8 mouse cellular contexts compared by ENCODE assay signal in genomic region chr9:44319105-44319886, GRCm38 (mm10). TPM values are rescaled to one million over a fixed set of nuclear protein-coding genes. Genes with fewer than 3 reads are reported as not detected.
DNase-seq lines count a peak whose midpoint lies in the region; ATAC-seq and TF ChIP-seq lines count a peak whose summit lies in the region.

No protein-coding gene starts in this region.

- H3K9me3 ChIP-seq in heart, embryonic 13.5 days, result no peaks in the 10 kb centered on the region
- no peaks in the 10 kb centered on the region for H3K9me3 ChIP-seq in forebrain, embryonic 14.5 days (replicated peaks; ENCODE audit: control insufficient read depth, low read length)
- H3K9me3 ChIP-seq in limb, embryonic 12.5 days, result no peaks in the 10 kb centered on the region
- no peaks in the 10 kb centered on the region for H3K9me3 ChIP-seq in midbrain, postnatal 0 days (ENCODE audit: low read length)

- peak overlapping the region; percentile 89 for H3ac ChIP-seq in C2C12 (ENCODE audit: control insufficient read depth, insufficient read length, low read depth)

- peaks cover 2% of the 10 kb centered on the region for H3K79me3 ChIP-seq in C2C12 (ENCODE audit: low read depth)

- H3K9ac ChIP-seq in heart, embryonic 13.5 days, result peak overlapping the region; percentile 95
- H3K9ac ChIP-seq in forebrain, embryonic 14.5 days (ENCODE audit: low read length), result peak overlapping the region; percentile 93
- H3K9ac ChIP-seq in limb, embryonic 12.5 days (replicated peaks), result peak overlapping the region; percentile 80
- peak overlapping the region; percentile 89 for H3K9ac ChIP-seq in midbrain, postnatal 0 days (replicated peaks; ENCODE audit: low read length, poor library complexity, severe bottlenecking)

- H3K4me3 ChIP-seq in heart, embryonic 13.5 days, result peak overlapping the region; percentile 94
- H3K4me3 ChIP-seq in C2C12 (ENCODE audit: insufficient read depth, poor library complexity, severe bottlenecking), result peak overlapping the region; percentile 50
- peak overlapping the region; percentile 92 for H3K4me3 ChIP-seq in forebrain, embryonic 14.5 days (ENCODE audit: low read depth, low read length)
- H3K4me3 ChIP-seq in limb, embryonic 12.5 days (replicated peaks), result peak overlapping the region; percentile 89
- peak overlapping the region; percentile 92 for H3K4me3 ChIP-seq in midbrain, postnatal 0 days (ENCODE audit: low read depth, low read length)

- no peaks in the 10 kb centered on the region for H3K27me3 ChIP-seq in heart, embryonic 13.5 days (replicated peaks)
- H3K27me3 ChIP-seq in C2C12 (ENCODE audit: control insufficient read depth, insufficient read depth, insufficient read length), result no peaks in the 10 kb centered on the region
- H3K27me3 ChIP-seq in forebrain, embryonic 14.5 days (replicated peaks; ENCODE audit: control insufficient read depth, insufficient read depth, low read length), result no peaks in the 10 kb centered on the region
- H3K27me3 ChIP-seq in limb, embryonic 12.5 days, result no peaks in the 10 kb centered on the region
- no peaks in the 10 kb centered on the region for H3K27me3 ChIP-seq in midbrain, postnatal 0 days (ENCODE audit: insufficient read depth, low read length)

- 3% methylated on average over 37 of the region's 37 CpGs for WGBS in heart, embryonic 13.5 days
- 1% methylated on average over 37 of the region's 37 CpGs for WGBS in forebrain, embryonic 14.5 days
- WGBS in limb, embryonic 12.5 days, result 3% methylated on average over 37 of the region's 37 CpGs
- WGBS in midbrain, postnatal 0 days, result 1% methylated on average over 33 of the region's 37 CpGs

- no peak for DNase-seq in heart, postnatal 4 days
- DNase-seq in adrenal gland, postnatal 14 days, result peak; percentile 56
- no peak for DNase-seq in forebrain, embryonic 14.5 days (ENCODE audit: low spot score)
- DNase-seq in midbrain, postnatal 0 days (ENCODE audit: low spot score), result no peak

- H3K36me3 ChIP-seq in heart, embryonic 13.5 days, result peaks cover 30% of the 10 kb centered on the region
- no peaks in the 10 kb centered on the region for H3K36me3 ChIP-seq in C2C12 (ENCODE audit: control insufficient read depth, insufficient read depth)
- H3K36me3 ChIP-seq in forebrain, embryonic 14.5 days (ENCODE audit: control insufficient read depth, insufficient read depth, low read length), result peaks cover 27% of the 10 kb centered on the region
- peaks cover 29% of the 10 kb centered on the region for H3K36me3 ChIP-seq in limb, embryonic 12.5 days
- peaks cover 22% of the 10 kb centered on the region for H3K36me3 ChIP-seq in midbrain, postnatal 0 days (ENCODE audit: insufficient read depth, low read length)

- peaks cover 21% of the 10 kb centered on the region for H3K79me2 ChIP-seq in C2C12 (ENCODE audit: control insufficient read depth, insufficient read depth)

- peak overlapping the region; percentile 98 for H3K4me2 ChIP-seq in heart, embryonic 13.5 days
- H3K4me2 ChIP-seq in forebrain, embryonic 14.5 days (ENCODE audit: low read length), result peak overlapping the region; percentile 86
- H3K4me2 ChIP-seq in limb, embryonic 12.5 days, result peak overlapping the region; percentile 96
- H3K4me2 ChIP-seq in midbrain, postnatal 0 days (ENCODE audit: low read depth, low read length, poor library complexity, severe bottlenecking), result peak overlapping the region; percentile 79

- H3K27ac ChIP-seq in heart, embryonic 13.5 days (replicated peaks), result peak overlapping the region; percentile 66
- peak overlapping the region; percentile 74 for H3K27ac ChIP-seq in forebrain, embryonic 14.5 days (ENCODE audit: low read depth, low read length)
- peak overlapping the region; percentile 41; the same call in 1 of the 2 replicates for H3K27ac ChIP-seq in limb, embryonic 12.5 days
- peak overlapping the region; percentile 82 for H3K27ac ChIP-seq in midbrain, postnatal 0 days (ENCODE audit: low read depth, low read length)

- peaks cover 31% of the 10 kb centered on the region for H3K4me1 ChIP-seq in heart, embryonic 13.5 days
- peaks cover 22% of the 10 kb centered on the region for H3K4me1 ChIP-seq in forebrain, embryonic 14.5 days (ENCODE audit: control insufficient read depth, insufficient read depth, low read length)
- peaks cover 21% of the 10 kb centered on the region for H3K4me1 ChIP-seq in limb, embryonic 12.5 days (replicated peaks)
- H3K4me1 ChIP-seq in midbrain, postnatal 0 days (ENCODE audit: insufficient read depth, low read length), result peaks cover 17% of the 10 kb centered on the region

- no peak for ATAC-seq in heart, embryonic 13.5 days (ENCODE audit: extremely low read depth, insufficient number of reproducible peaks, low FRiP score, low TSS enrichment)
- peak; percentile 21; the same call in 1 of the 2 replicates for ATAC-seq in forebrain, embryonic 14.5 days
- ATAC-seq in limb, embryonic 12.5 days (ENCODE audit: insufficient number of reproducible peaks, insufficient read depth, low FRiP score, low TSS enrichment, low read depth), result peak; percentile 22; the same call in 1 of the 2 replicates
- ATAC-seq in midbrain, postnatal 0 days (ENCODE audit: low FRiP score), result peak; percentile 21
- ATAC-seq in megakaryocyte-erythroid progenitor cell, adult 5-6 weeks (replicated peaks; ENCODE audit: low FRiP score, low TSS enrichment, poor library complexity, severe bottlenecking), result no peak

- TF ChIP-seq CTCF in C2C12 (IDR thresholded peaks at IDR 0.05; ENCODE audit: control insufficient read depth, insufficient read depth, insufficient read length), result no peak
- TF ChIP-seq CTCF in midbrain, postnatal 0 days (IDR thresholded peaks at IDR 0.05), result no peak

RNA-seq across cellular contexts. Expression of gene C2cd2l, which starts 0.8 kb away (rescaled TPM):
- 7.1 TPM in 2 replicates for polyA plus RNA-seq in heart, embryonic 13.5 days (2015; fragmentation: Nextera tagmentation; extraction: Ambion mirVana)
- 10 to 100 TPM; 16.3 to 16.5 TPM for total RNA-seq in heart, postnatal 4 days (2021)
- polyA plus RNA-seq in C2C12 (2012; fragmentation: generic; extraction: Trizol), result 18.8 TPM
- 27.8 and 40.4 TPM in 2 replicates for total RNA-seq in adrenal gland, postnatal 14 days (2021)
- 16.3 and 22.2 TPM in 2 replicates for polyA plus RNA-seq in forebrain, embryonic 14.5 days (2014; fragmentation: Nextera tagmentation; extraction: Ambion mirVana)
- 7.9 and 8.1 TPM in 2 replicates for polyA plus RNA-seq in limb, embryonic 12.5 days (2016; fragmentation: Nextera tagmentation; extraction: Ambion mirVana)
- 48.9 and 57.1 TPM in 2 replicates for total RNA-seq in midbrain, postnatal 0 days (2014; rRNA removed)
- 22.6 and 23.6 TPM in 2 replicates for polyA plus RNA-seq in midbrain, postnatal 0 days (2015; fragmentation: Nextera tagmentation; extraction: Ambion mirVana)
- total RNA-seq in megakaryocyte-erythroid progenitor cell, adult 5-6 weeks (2014; fragmentation: Nextera tagmentation), result 11.4 and 15.1 TPM in 2 replicates
- 4.0 and 6.9 TPM in 2 replicates for total RNA-seq in megakaryocyte-erythroid progenitor cell, adult 5-6 weeks (2017)

RNA-seq across cellular contexts. Expression of gene Dpagt1, which starts 6.5 kb away (rescaled TPM):
- 33.4 and 34.4 TPM in 2 replicates for polyA plus RNA-seq in heart, embryonic 13.5 days (2015; fragmentation: Nextera tagmentation; extraction: Ambion mirVana)
- 10 to 100 TPM; 24.1 to 25.0 TPM for total RNA-seq in heart, postnatal 4 days (2021)
- polyA plus RNA-seq in C2C12 (2012; fragmentation: generic; extraction: Trizol), result 34.0 TPM
- total RNA-seq in adrenal gland, postnatal 14 days (2021), result 27.1 and 29.5 TPM in 2 replicates
- polyA plus RNA-seq in forebrain, embryonic 14.5 days (2014; fragmentation: Nextera tagmentation; extraction: Ambion mirVana), result 38.2 and 39.7 TPM in 2 replicates
- 38.1 and 38.6 TPM in 2 replicates for polyA plus RNA-seq in limb, embryonic 12.5 days (2016; fragmentation: Nextera tagmentation; extraction: Ambion mirVana)
- 23.2 and 27.2 TPM in 2 replicates for total RNA-seq in midbrain, postnatal 0 days (2014; rRNA removed)
- 33.6 and 34.1 TPM in 2 replicates for polyA plus RNA-seq in midbrain, postnatal 0 days (2015; fragmentation: Nextera tagmentation; extraction: Ambion mirVana)
- total RNA-seq in megakaryocyte-erythroid progenitor cell, adult 5-6 weeks (2014; fragmentation: Nextera tagmentation), result 31.0 and 35.5 TPM in 2 replicates
- total RNA-seq in megakaryocyte-erythroid progenitor cell, adult 5-6 weeks (2017), result 7.9 and 10.1 TPM in 2 replicates

RNA-seq across cellular contexts. Expression of gene Hinfp, which starts 13.8 kb away (rescaled TPM):
- 14.9 and 16.0 TPM in 2 replicates for polyA plus RNA-seq in heart, embryonic 13.5 days (2015; fragmentation: Nextera tagmentation; extraction: Ambion mirVana)
- 10 to 100 TPM; 15.4 to 16.3 TPM for total RNA-seq in heart, postnatal 4 days (2021)
- polyA plus RNA-seq in C2C12 (2012; fragmentation: generic; extraction: Trizol), result 9.1 TPM
- total RNA-seq in adrenal gland, postnatal 14 days (2021), result 20.3 and 22.1 TPM in 2 replicates
- polyA plus RNA-seq in forebrain, embryonic 14.5 days (2014; fragmentation: Nextera tagmentation; extraction: Ambion mirVana), result 18.4 and 24.8 TPM in 2 replicates
- 29.1 and 33.2 TPM in 2 replicates for polyA plus RNA-seq in limb, embryonic 12.5 days (2016; fragmentation: Nextera tagmentation; extraction: Ambion mirVana)
- 21.8 and 25.3 TPM in 2 replicates for total RNA-seq in midbrain, postnatal 0 days (2014; rRNA removed)
- 15.2 and 15.4 TPM in 2 replicates for polyA plus RNA-seq in midbrain, postnatal 0 days (2015; fragmentation: Nextera tagmentation; extraction: Ambion mirVana)
- 25.3 and 43.7 TPM in 2 replicates for total RNA-seq in megakaryocyte-erythroid progenitor cell, adult 5-6 weeks (2014; fragmentation: Nextera tagmentation)
- 11.3 and 16.2 TPM in 2 replicates for total RNA-seq in megakaryocyte-erythroid progenitor cell, adult 5-6 weeks (2017)

RNA-seq across cellular contexts. Expression of gene H2afx, which starts 15.2 kb away (rescaled TPM):
- polyA plus RNA-seq in heart, embryonic 13.5 days (2015; fragmentation: Nextera tagmentation; extraction: Ambion mirVana), result 196 and 199 TPM in 2 replicates
- total RNA-seq in heart, postnatal 4 days (2021), result 100 to 1,000 TPM; 157 to 164 TPM
- 347 TPM for polyA plus RNA-seq in C2C12 (2012; fragmentation: generic; extraction: Trizol)
- 76.0 and 90.3 TPM in 2 replicates for total RNA-seq in adrenal gland, postnatal 14 days (2021)
- polyA plus RNA-seq in forebrain, embryonic 14.5 days (2014; fragmentation: Nextera tagmentation; extraction: Ambion mirVana), result 215 and 240 TPM in 2 replicates
- polyA plus RNA-seq in limb, embryonic 12.5 days (2016; fragmentation: Nextera tagmentation; extraction: Ambion mirVana), result 429 and 481 TPM in 2 replicates
- 91.7 and 145 TPM in 2 replicates for total RNA-seq in midbrain, postnatal 0 days (2014; rRNA removed)
- polyA plus RNA-seq in midbrain, postnatal 0 days (2015; fragmentation: Nextera tagmentation; extraction: Ambion mirVana), result 112 and 119 TPM in 2 replicates
- total RNA-seq in megakaryocyte-erythroid progenitor cell, adult 5-6 weeks (2014; fragmentation: Nextera tagmentation), result 89.4 and 90.9 TPM in 2 replicates
- 133 and 205 TPM in 2 replicates for total RNA-seq in megakaryocyte-erythroid progenitor cell, adult 5-6 weeks (2017)

RNA-seq across cellular contexts. Expression of gene Hmbs, which starts 24.7 kb away (rescaled TPM):
- polyA plus RNA-seq in heart, embryonic 13.5 days (2015; fragmentation: Nextera tagmentation; extraction: Ambion mirVana), result 135 and 149 TPM in 2 replicates
- 10 to 100 TPM; 54.0 to 60.6 TPM for total RNA-seq in heart, postnatal 4 days (2021)
- polyA plus RNA-seq in C2C12 (2012; fragmentation: generic; extraction: Trizol), result 59.6 TPM
- 77.5 and 92.0 TPM in 2 replicates for total RNA-seq in adrenal gland, postnatal 14 days (2021)
- 68.5 and 74.3 TPM in 2 replicates for polyA plus RNA-seq in forebrain, embryonic 14.5 days (2014; fragmentation: Nextera tagmentation; extraction: Ambion mirVana)
- polyA plus RNA-seq in limb, embryonic 12.5 days (2016; fragmentation: Nextera tagmentation; extraction: Ambion mirVana), result 123 and 125 TPM in 2 replicates
- 30.1 and 31.7 TPM in 2 replicates for total RNA-seq in midbrain, postnatal 0 days (2014; rRNA removed)
- polyA plus RNA-seq in midbrain, postnatal 0 days (2015; fragmentation: Nextera tagmentation; extraction: Ambion mirVana), result 55.5 and 56.9 TPM in 2 replicates
- total RNA-seq in megakaryocyte-erythroid progenitor cell, adult 5-6 weeks (2014; fragmentation: Nextera tagmentation), result 498 and 537 TPM in 2 replicates
- 135 and 240 TPM in 2 replicates for total RNA-seq in megakaryocyte-erythroid progenitor cell, adult 5-6 weeks (2017)

Comparison
In these comparisons a context has a peak if more than half of its experiments do, and no peak if none do; other contexts are left out.
1. ATAC-seq: peak in forebrain, embryonic 14.5 days (single experiment), limb, embryonic 12.5 days (single experiment) and midbrain, postnatal 0 days (single experiment); none in heart, embryonic 13.5 days (single experiment) and megakaryocyte-erythroid progenitor cell, adult 5-6 weeks (single experiment).
2. Peak in every context shown above with its lines, with median percentiles within 50 percentile points of each other: H3K27ac ChIP-seq, H3K4me2 ChIP-seq, H3K4me3 ChIP-seq and H3K9ac ChIP-seq.